Mouse (Mus musculus) embryonic fibroblast, embryonic 13.5 days (primary cell): Measurements from ENCODE around the gene Fut11.

Experiments
- CTCF ChIP-seq: IDR thresholded peaks from 2 replicates; pipeline ENCODE4 v1.5.1; 2011; ENCODE audit warnings: mild to moderate bottlenecking, control low read depth, low read length, moderate library complexity, borderline replicate concordance; ENCODE audit not compliant: insufficient read depth
- POLR2A ChIP-seq: IDR thresholded peaks from 2 replicates; pipeline ENCODE4 v1.6.1; 2011; ENCODE audit warnings: low read depth, mild to moderate bottlenecking, control low read depth, low read length, moderate library complexity

DNA sequence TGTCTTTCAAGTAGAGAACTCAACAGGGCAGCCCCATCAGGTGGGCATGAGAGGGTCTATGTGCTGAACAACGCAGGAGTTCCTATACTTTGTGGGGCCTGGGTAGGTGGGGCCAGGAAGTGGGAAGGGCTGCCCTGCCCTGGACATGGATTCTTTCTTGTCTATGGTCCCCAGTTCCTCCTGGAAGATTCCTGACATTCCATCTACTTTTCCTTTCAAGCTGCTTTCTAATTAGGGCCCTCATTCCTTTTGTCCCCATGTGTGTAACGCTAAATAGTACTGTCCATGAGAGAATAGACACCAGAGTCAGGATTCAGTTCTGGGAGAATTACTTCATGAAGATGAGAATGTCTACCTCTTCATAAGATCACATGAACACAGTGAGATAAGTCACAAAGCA is 31.2 kb upstream of the Fut11 start:
- TF ChIP-seq CTCF (no peak), POLR2A (no peak)
